Mouse (Mus musculus): Measurements from ENCODE around the gene Mtx1.

DNA sequence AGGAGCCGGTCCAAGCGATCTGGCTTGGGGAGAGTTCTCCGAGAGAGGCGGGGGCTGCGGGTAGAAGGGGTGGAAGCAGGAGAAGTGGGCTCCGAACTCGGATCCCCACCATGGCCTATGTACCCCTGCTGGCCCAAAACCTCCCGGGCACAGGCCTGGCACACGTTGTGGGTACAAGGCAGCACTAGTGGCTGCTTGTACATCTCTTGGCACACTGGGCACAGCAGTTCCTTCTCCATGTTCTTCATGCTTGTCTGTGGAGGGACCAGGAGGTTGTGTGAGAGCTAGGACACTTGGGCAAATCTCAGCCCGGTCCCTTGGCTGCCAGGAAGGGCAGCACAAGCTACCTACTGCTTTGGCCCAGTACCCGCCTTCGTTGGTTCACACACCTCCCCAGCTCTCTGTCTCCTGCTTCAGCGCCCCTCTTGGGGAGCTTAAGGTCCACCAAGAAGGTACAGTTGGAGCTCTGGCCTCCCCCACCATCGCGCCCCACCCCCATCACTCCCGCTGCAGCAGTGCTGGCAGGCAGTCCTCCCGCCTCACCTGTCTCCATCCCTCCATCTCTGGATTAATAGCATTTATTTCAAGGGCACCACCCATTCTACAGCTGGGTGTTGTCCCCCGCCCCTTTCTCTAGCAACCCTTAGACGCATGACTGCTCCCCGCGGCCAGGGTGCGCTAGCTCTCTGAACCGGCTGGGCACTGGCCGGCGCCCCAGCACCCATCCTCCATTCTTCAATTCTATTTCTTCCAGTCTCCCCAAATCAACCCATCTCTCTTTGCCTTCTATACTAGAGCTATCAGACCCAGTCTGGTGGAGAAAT is 17.5 kb upstream of the Mtx1 start:
- 0 out of 2 replicates have a peak, but pooled peaks have one; percentile 2 for TF ChIP-seq CTCF (IDR thresholded peaks at IDR 0.05; ENCODE audit: control insufficient read depth, insufficient read depth, low read length)
- TF ChIP-seq POLR2A (IDR thresholded peaks at IDR 0.05; ENCODE audit: borderline replicate concordance, control insufficient read depth, low read depth, low read length): no peak
